Comparison of ENCODE assay signal across 16 mouse cellular contexts in genomic region chr15:98695726-98696125, GRCm38 (mm10). TPM values are rescaled to one million over a fixed set of nuclear protein-coding genes. Genes with fewer than 3 reads are reported as not detected.
DNase-seq lines count a peak whose midpoint lies in the region; ATAC-seq and TF ChIP-seq lines count a peak whose summit lies in the region.
"Had no signal": no experiment of that assay in that cellular context is flagged by ENCODE, and none has a peak within 500 bp of the region (broad histone marks: within the 10 kb centered on the region; RNA-seq: fewer than 3 reads in every experiment).

No protein-coding gene starts in this region.

- H3K36me3 ChIP-seq in heart, adult 2 months (ENCODE audit: control insufficient read depth, insufficient read depth, low read length) = no peaks in the 10 kb centered on the region
- no peaks in the 10 kb centered on the region for H3K36me3 ChIP-seq in heart, embryonic 12.5 days
- H3K36me3 ChIP-seq: embryonic facial prominence, embryonic 10.5 days; heart, embryonic 15.5 days had no signal

- WGBS in heart, adult 2 months = 34% methylated on average over 9 of the region's 9 CpGs
- WGBS in heart, embryonic 12.5 days = 48% methylated on average over 9 of the region's 9 CpGs
- WGBS in lung, adult 2 months = 33% methylated on average over 9 of the region's 9 CpGs

- DNase-seq in heart, adult 2 months = peak; percentile 44 to 45
- peak; percentile 28 for DNase-seq in lung, postnatal 36 days
- DNase-seq in lung, adult 2 months = no peak
- DNase-seq in kidney, adult 8-10 months = peak; percentile 85 to 89
- DNase-seq in embryo, embryonic 9.5 days (ENCODE audit: extremely low spot score) = no peak
- no peak for DNase-seq in retina, embryonic 14.5 days (ENCODE audit: low spot score)
- DNase-seq: liver; midbrain, embryonic 14.5 days; right cerebral cortex, postnatal 25 days had no signal

- no peaks in the 10 kb centered on the region for H3K79me2 ChIP-seq in heart, adult 2 months (replicated peaks; ENCODE audit: control insufficient read depth, insufficient read depth, low read length)

- peaks cover 11% of the 10 kb centered on the region for H3K4me1 ChIP-seq in heart, adult 2 months (ENCODE audit: control insufficient read depth, insufficient read depth, low read length)
- peaks cover 28% of the 10 kb centered on the region for H3K4me1 ChIP-seq in heart, embryonic 12.5 days (replicated peaks)
- peaks cover 4% of the 10 kb centered on the region; the same call in 1 of the 2 replicates for H3K4me1 ChIP-seq in lung, adult 2 months (ENCODE audit: control insufficient read depth, insufficient read depth, low read length)

- intact Hi-C loops in heart, adult 2 months (cut with DNase I) = no loop called here

- H3K4me2 ChIP-seq in heart, embryonic 12.5 days = no peak overlapping the region
- H3K4me2 ChIP-seq: heart, embryonic 15.5 days; hindbrain, embryonic 14.5 days had no signal

- TF ChIP-seq EP300 in heart, adult 2 months (IDR thresholded peaks at IDR 0.05; ENCODE audit: insufficient read depth, low read depth, low read length) = no peak

- H3K4me3 ChIP-seq in heart, adult 2 months = no peak overlapping the region
- no peak overlapping the region for H3K4me3 ChIP-seq in heart, embryonic 12.5 days
- H3K4me3 ChIP-seq in lung, adult 2 months (replicated peaks; ENCODE audit: extremely low read depth, low read depth, low read length) = no peak overlapping the region
- H3K4me3 ChIP-seq: embryonic facial prominence, embryonic 10.5 days; heart, embryonic 15.5 days; left cerebral cortex, adult 2 months had no signal

- TF ChIP-seq CTCF in heart, adult 2 months (IDR thresholded peaks at IDR 0.05) = no peak
- TF ChIP-seq CTCF in lung, adult 2 months (IDR thresholded peaks at IDR 0.05; ENCODE audit: insufficient read depth, low read length) = no peak

- H3K27me3 ChIP-seq in heart, adult 2 months (ENCODE audit: control insufficient read depth, insufficient read depth, low read length) = no peaks in the 10 kb centered on the region
- H3K27me3 ChIP-seq in heart, embryonic 12.5 days (replicated peaks) = peaks cover 13% of the 10 kb centered on the region

- H3K9ac ChIP-seq in heart, adult 2 months (ENCODE audit: low read depth, low read length) = no peak overlapping the region
- H3K9ac ChIP-seq in heart, embryonic 12.5 days = no peak overlapping the region
- H3K9ac ChIP-seq: heart, embryonic 15.5 days; hindbrain, embryonic 14.5 days had no signal

- H3K27ac ChIP-seq in heart, adult 2 months = no peak overlapping the region; the same call in 1 of the 2 replicates
- H3K27ac ChIP-seq in heart, embryonic 12.5 days (ENCODE audit: poor library complexity, severe bottlenecking) = no peak overlapping the region
- H3K27ac ChIP-seq: embryonic facial prominence, embryonic 10.5 days; heart, embryonic 15.5 days; hindbrain, embryonic 14.5 days; left cerebral cortex, adult 2 months; macrophage had no signal

- TF ChIP-seq POLR2A in heart, adult 2 months (IDR thresholded peaks at IDR 0.05; ENCODE audit: insufficient read depth, low read depth, low read length) = no peak
- TF ChIP-seq POLR2A in lung, adult 2 months (IDR thresholded peaks at IDR 0.05; ENCODE audit: borderline replicate concordance, extremely low read depth, low read depth, low read length) = no peak

- no peaks in the 10 kb centered on the region for H3K9me3 ChIP-seq in heart, embryonic 12.5 days (replicated peaks)
- H3K9me3 ChIP-seq: embryonic facial prominence, embryonic 10.5 days; heart, embryonic 15.5 days had no signal

- no peak for ATAC-seq in heart, embryonic 12.5 days (ENCODE audit: insufficient number of reproducible peaks, low FRiP score)
- ATAC-seq: CD4-positive, CD25-positive, alpha-beta regulatory T cell, adult 4 months had no signal

RNA-seq across cellular contexts. Expression of gene Ccdc65, which starts 12.3 kb away (rescaled TPM):
- total RNA-seq in heart, adult 2 months (2021) = under 1 TPM; 0.11 to 0.16 TPM
- polyA plus RNA-seq in heart, adult 2 months (2012; rRNA removed) = 0.15 and 0.37 TPM in 2 replicates
- 0.33 and 0.62 TPM in 2 replicates for polyA plus RNA-seq in heart, embryonic 12.5 days (2016; fragmentation: Nextera tagmentation; extraction: Ambion mirVana)
- polyA plus RNA-seq in lung, adult 2 months (2012; rRNA removed) = 3.1 and 3.6 TPM in 2 replicates
- polyA plus RNA-seq: CD4-positive, CD25-positive, alpha-beta regulatory T cell, adult 4 months had no signal

RNA-seq across cellular contexts. Expression of gene Rnd1, which starts 18.5 kb away (rescaled TPM):
- total RNA-seq in heart, adult 2 months (2021) = 1 to 10 TPM; 1.1 to 1.3 TPM
- polyA plus RNA-seq in heart, adult 2 months (2012; rRNA removed) = 2.6 and 3.3 TPM in 2 replicates
- 0.91 and 1.1 TPM in 2 replicates for polyA plus RNA-seq in heart, embryonic 12.5 days (2016; fragmentation: Nextera tagmentation; extraction: Ambion mirVana)
- polyA plus RNA-seq in lung, adult 2 months (2012; rRNA removed) = 19.6 and 23.6 TPM in 2 replicates

RNA-seq across cellular contexts. Expression of gene Fkbp11, which starts 32.3 kb away (rescaled TPM):
- 1 to 10 TPM; 5.1 to 5.8 TPM for total RNA-seq in heart, adult 2 months (2021)
- polyA plus RNA-seq in heart, adult 2 months (2012; rRNA removed) = 3.2 and 4.8 TPM in 2 replicates
- 13.2 and 17.8 TPM in 2 replicates for polyA plus RNA-seq in heart, embryonic 12.5 days (2016; fragmentation: Nextera tagmentation; extraction: Ambion mirVana)
- polyA plus RNA-seq in lung, adult 2 months (2012; rRNA removed) = 11.1 and 12.5 TPM in 2 replicates

RNA-seq across cellular contexts. Expression of gene Ddx23, which starts 33.0 kb away (rescaled TPM):
- total RNA-seq in heart, adult 2 months (2021) = 10 to 100 TPM; 47.9 to 55.4 TPM
- polyA plus RNA-seq in heart, adult 2 months (2012; rRNA removed) = 18.9 and 30.7 TPM in 2 replicates
- 15.0 and 16.4 TPM in 2 replicates for polyA plus RNA-seq in heart, embryonic 12.5 days (2016; fragmentation: Nextera tagmentation; extraction: Ambion mirVana)
- 28.4 and 38.9 TPM in 2 replicates for polyA plus RNA-seq in lung, adult 2 months (2012; rRNA removed)

Comparison
In these comparisons a context has a peak if more than half of its experiments do, and no peak if none do; other contexts are left out.
1. DNase-seq: peak in heart, adult 2 months (2 of 2), lung, postnatal 36 days (single experiment) and kidney, adult 8-10 months (2 of 2); none in lung, adult 2 months (single experiment), embryo, embryonic 9.5 days (single experiment) and retina, embryonic 14.5 days (single experiment).